19 mouse cellular contexts compared by ENCODE assay signal in the genomic region with DNA sequence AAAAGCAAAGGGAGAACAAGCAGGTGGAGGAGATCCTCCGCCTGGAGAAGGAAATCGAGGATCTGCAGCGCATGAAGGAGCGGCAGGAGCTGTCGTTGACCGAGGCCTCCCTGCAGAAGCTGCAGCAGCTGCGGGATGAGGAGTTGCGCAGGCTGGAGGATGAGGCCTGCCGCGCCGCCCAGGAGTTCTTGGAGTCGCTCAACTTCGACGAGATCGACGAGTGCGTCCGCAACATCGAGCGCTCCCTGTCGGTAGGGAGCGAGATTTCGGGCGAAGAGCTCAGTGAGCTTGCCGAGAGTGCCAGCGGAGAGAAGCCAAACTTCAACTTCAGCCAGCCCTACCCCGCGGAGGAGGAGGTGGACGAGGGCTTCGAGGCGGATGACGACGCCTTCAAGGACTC.
"Had no signal": no experiment of that assay in that cellular context is flagged by ENCODE, and none has a peak within 500 bp of the region (broad histone marks: within the 10 kb centered on the region; RNA-seq: fewer than 3 reads in every experiment).

No protein-coding gene starts in this region.

- H3K9me3 ChIP-seq: kidney, embryonic 15.5 days; limb, embryonic 10.5 days; limb, embryonic 13.5 days; liver, embryonic 13.5 days; stomach, embryonic 15.5 days had no signal

- H3K4me3 ChIP-seq: kidney, embryonic 15.5 days; limb, embryonic 10.5 days; limb, embryonic 13.5 days; liver, embryonic 13.5 days; stomach, embryonic 15.5 days had no signal

- H3K4me2 ChIP-seq: kidney, embryonic 15.5 days; limb, embryonic 13.5 days; liver, embryonic 13.5 days; midbrain, embryonic 11.5 days; stomach, embryonic 15.5 days had no signal

- DNase-seq: kidney, adult 11 months; kidney, adult 8-10 months; kidney, postnatal 10 days; kidney, postnatal 36 days; liver; liver, embryonic 13.5 days; lung, adult 2 months; lung, postnatal 14 days; lung, postnatal 4 days; midbrain, embryonic 14.5 days; right cerebral cortex, adult 18-20 months; right cerebral cortex, postnatal 14 days; spleen, adult 18-20 months; thymus, postnatal 25 days had no signal

- H3K4me1 ChIP-seq: liver, embryonic 13.5 days; stomach, embryonic 15.5 days had no signal

- H3K9ac ChIP-seq: kidney, embryonic 15.5 days; limb, embryonic 13.5 days; liver, embryonic 13.5 days; stomach, embryonic 15.5 days had no signal

- H3K27ac ChIP-seq: kidney, embryonic 15.5 days; limb, embryonic 10.5 days; limb, embryonic 13.5 days; liver, embryonic 13.5 days; stomach, embryonic 15.5 days had no signal

- H3K27me3 ChIP-seq: kidney, embryonic 15.5 days; limb, embryonic 13.5 days; liver, embryonic 13.5 days; stomach, embryonic 15.5 days had no signal
